Mouse (Mus musculus): Measurements from ENCODE around the gene Nhej1.

DNA sequence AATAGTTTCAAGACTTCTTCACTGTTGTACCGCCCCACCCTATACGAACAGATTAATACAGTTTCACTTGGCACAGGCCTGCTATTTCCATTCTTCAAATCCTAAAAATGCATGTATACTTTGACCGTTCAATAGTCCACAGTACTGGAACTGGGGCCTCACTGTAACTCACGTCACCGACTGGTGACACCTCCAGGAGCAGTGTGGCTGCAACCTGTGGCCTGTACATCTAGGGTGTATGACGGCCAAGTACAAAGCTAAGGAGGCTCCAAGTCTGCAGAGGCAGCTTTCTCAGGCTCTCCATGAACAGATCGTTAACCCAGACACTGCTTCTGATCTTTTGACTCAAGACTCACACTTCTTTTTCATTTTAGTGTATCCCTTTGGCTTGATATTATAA, 163.3 kb downstream of the Nhej1 start:
- TF ChIP-seq CTCF (IDR thresholded peaks at IDR 0.05; ENCODE audit: extremely low read depth, insufficient read depth, insufficient read length, insufficient replicate concordance) (no peak), POLR2A (IDR thresholded peaks at IDR 0.05; ENCODE audit: low read depth, low read length) (no peak)

Measured in spleen, adult 2 months (tissue).